Mouse (Mus musculus): ENCODE results near the gene Iffo2. TPM values are rescaled to one million over a fixed set of nuclear protein-coding genes. Genes with fewer than 3 reads are reported as not detected.
A peak's percentile ranks its signal among the peaks of the same experiment; 100 is the strongest.

The Iffo2 gene
- total RNA-seq, 2 experiments from 2014 or later: 18.8 to 19.4 TPM

- no peak for DNase-seq (ENCODE audit: low spot score in 2 of 2)
These were observed 107.5 kb downstream of the Iffo2 start for GRCm38 (mm10) chr4:139637847-139638246.

- no peak for DNase-seq (ENCODE audit: low spot score in 2 of 2)
These were observed 108.0 kb downstream of the Iffo2 start for GRCm38 (mm10) chr4:139638356-139638755.

GRCm38 (mm10) chr4:139639801-139640200, 109.5 kb downstream of the Iffo2 start:
- DNase-seq (ENCODE audit: low spot score in 2 of 2): no peak

GRCm38 (mm10) chr4:139640333-139640732, 110.0 kb downstream of the Iffo2 start:
- DNase-seq (ENCODE audit: low spot score in 2 of 2): no peak

GRCm38 (mm10) chr4:139640775-139641174, 110.4 kb downstream of the Iffo2 start:
- DNase-seq (ENCODE audit: low spot score in 2 of 2): no peak

- no peak for DNase-seq (ENCODE audit: low spot score in 2 of 2)
These were observed 111.6 kb downstream of the Iffo2 start for GRCm38 (mm10) chr4:139641829-139642425.

GRCm38 (mm10) chr4:139643972-139644371, 113.6 kb downstream of the Iffo2 start:
- peak; percentile 80 to 84 for DNase-seq (ENCODE audit: low spot score in 2 of 2)

- no peak for DNase-seq (ENCODE audit: low spot score in 2 of 2)
These were observed 116.6 kb downstream of the Iffo2 start for GRCm38 (mm10) chr4:139646916-139647315.

- DNase-seq (ENCODE audit: low spot score in 2 of 2): no peak
These were observed 119.9 kb downstream of the Iffo2 start for GRCm38 (mm10) chr4:139650086-139650743.

- DNase-seq (ENCODE audit: low spot score in 2 of 2): no peak
These were observed 120.6 kb downstream of the Iffo2 start for GRCm38 (mm10) chr4:139650907-139651306.

GRCm38 (mm10) chr4:139653238-139653637, 122.9 kb downstream of the Iffo2 start, which contains the start of gene Tas1r2:
Tas1r2 (plus strand) TSS chr4:139653538.
- DNase-seq (ENCODE audit: low spot score in 2 of 2): no peak

- no peak for DNase-seq (ENCODE audit: low spot score in 2 of 2)
These were observed 131.5 kb downstream of the Iffo2 start for GRCm38 (mm10) chr4:139661897-139662296.

GRCm38 (mm10) chr4:139667632-139668031, 137.3 kb downstream of the Iffo2 start:
- no peak for DNase-seq (ENCODE audit: low spot score in 2 of 2)

- DNase-seq (ENCODE audit: low spot score in 2 of 2): peak; percentile 50 to 58
These were observed 139.5 kb downstream of the Iffo2 start for GRCm38 (mm10) chr4:139669847-139670246.

Small RNA genes lying within 50 kb of the gene (microRNA-seq; reads per million reads assigned to microRNA genes)
- gene Gm25571 (0 reads per million in 2 experiments), gene Mir7020 (0.99 to 2.1 reads per million in 2 experiments)

Other genes starting within 250 kb of the Iffo2 start
- gene Pqlc2, start 219.8 kb upstream of the Iffo2 start, total RNA-seq (2021): 10 to 100 TPM; 15.0 to 15.8 TPM
- gene Akr7a5, start 219.8 kb upstream of the Iffo2 start, total RNA-seq (2021): 10 to 100 TPM; 26.8 to 27.0 TPM
- 10 to 100 TPM; 44.3 to 47.5 TPM for gene Mrto4, start 178.0 kb upstream of the Iffo2 start, total RNA-seq (2021)
- gene Emc1, start 178.0 kb upstream of the Iffo2 start, total RNA-seq (2021): 10 to 100 TPM; 83.1 to 87.3 TPM
- gene Ubr4, start 177.9 kb upstream of the Iffo2 start, total RNA-seq (2021): 100 to 1,000 TPM; 168 to 170 TPM
- under 1 TPM in 1 of 2 experiments, not detected in 1; 0.12 TPM for gene Gm21969, start 72.6 kb downstream of the Iffo2 start, total RNA-seq (2021)
- gene Aldh4a1, start 92.3 kb downstream of the Iffo2 start, total RNA-seq (2021): 10 to 100 TPM; 17.6 to 19.1 TPM
- gene Tas1r2, start 123.0 kb downstream of the Iffo2 start, total RNA-seq (2021): not detected